Mouse (Mus musculus): ENCODE data around the gene Uck1.

GRCm38 (mm10) chr2:32307941-32308760 lies 48.2 kb upstream of the Uck1 start:
- TF ChIP-seq POLR2A (IDR thresholded peaks at IDR 0.05; ENCODE audit: insufficient read length, low read depth) (no peak), MAX (IDR thresholded peaks at IDR 0.05; ENCODE audit: low read depth) (no peak), TCF3 (IDR thresholded peaks at IDR 0.05; ENCODE audit: insufficient read length, low read depth) (no peak), POLR2AphosphoS2 (IDR thresholded peaks at IDR 0.05; ENCODE audit: insufficient read length, low read depth) (no peak), MYOD1 (IDR thresholded peaks at IDR 0.05; ENCODE audit: control insufficient read depth in 1 of 3, insufficient read length in 2 of 3, low read depth in 2 of 3) (no peak), USF1 (IDR thresholded peaks at IDR 0.05; ENCODE audit: low read depth) (no peak)

Measured in myocyte (in vitro differentiated cells).